ENCODE assay signal across 17 mouse cellular contexts in the genomic region with DNA sequence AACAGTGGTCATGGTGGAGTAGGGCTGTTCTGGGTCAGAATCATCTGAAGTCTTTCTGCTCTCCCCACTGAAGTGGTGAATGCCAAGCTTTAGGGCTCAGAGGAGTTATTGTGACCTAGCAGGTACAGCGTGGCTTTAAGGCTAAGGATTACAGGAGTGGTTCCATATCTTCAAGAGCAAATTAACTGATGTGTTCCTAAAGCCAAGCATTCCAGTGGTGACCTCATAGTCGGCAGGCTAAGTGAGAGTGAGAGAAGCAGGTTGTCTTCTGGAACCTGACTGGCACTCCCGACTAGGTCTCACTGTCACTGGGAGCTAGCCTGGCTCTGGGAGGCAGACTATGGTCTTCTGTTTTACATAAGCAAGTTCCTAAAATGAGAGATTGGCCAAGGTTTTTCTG.
"Had no signal": no experiment of that assay in that cellular context is flagged by ENCODE, and none has a peak within 500 bp of the region (broad histone marks: within the 10 kb centered on the region; RNA-seq: fewer than 3 reads in every experiment).

No protein-coding gene starts in this region.

- H3K27me3 ChIP-seq: liver, embryonic 13.5 days; liver, embryonic 15.5 days; megakaryocyte, embryonic 14.5 days; midbrain, embryonic 13.5 days; midbrain, embryonic 15.5 days; neural tube, embryonic 12.5 days; stomach, embryonic 15.5 days had no signal

- ATAC-seq: liver, postnatal 0 days; midbrain, embryonic 13.5 days; midbrain, embryonic 15.5 days had no signal

- H3K36me3 ChIP-seq: liver, embryonic 13.5 days; liver, embryonic 15.5 days; midbrain, embryonic 13.5 days; midbrain, embryonic 15.5 days; neural tube, embryonic 12.5 days; stomach, embryonic 15.5 days had no signal

- DNase-seq: liver, embryonic 13.5 days; liver, postnatal 0 days; lung, postnatal 14 days; right cerebral cortex, postnatal 14 days; thymus, adult 2 months; thymus, postnatal 25 days; thymus, postnatal 4 days had no signal

- H3K27ac ChIP-seq: liver, embryonic 13.5 days; liver, embryonic 15.5 days; macrophage; midbrain, embryonic 13.5 days; midbrain, embryonic 15.5 days; neural tube, embryonic 12.5 days; stomach, embryonic 15.5 days; stomach, postnatal 0 days had no signal

- H3K4me1 ChIP-seq: liver, embryonic 13.5 days; liver, embryonic 15.5 days; megakaryocyte, embryonic 14.5 days; midbrain, embryonic 13.5 days; midbrain, embryonic 15.5 days; neural tube, embryonic 12.5 days; stomach, embryonic 15.5 days had no signal

- H3K4me3 ChIP-seq: liver, embryonic 13.5 days; liver, embryonic 15.5 days; megakaryocyte, embryonic 14.5 days; midbrain, embryonic 13.5 days; midbrain, embryonic 15.5 days; neural tube, embryonic 12.5 days; stomach, embryonic 15.5 days had no signal

- H3K9ac ChIP-seq: liver, embryonic 13.5 days; liver, embryonic 15.5 days; liver, postnatal 0 days; midbrain, embryonic 13.5 days; midbrain, embryonic 15.5 days; neural tube, embryonic 12.5 days; stomach, embryonic 15.5 days had no signal

- H3K9me3 ChIP-seq: liver, embryonic 13.5 days; liver, embryonic 15.5 days; midbrain, embryonic 13.5 days; midbrain, embryonic 15.5 days; neural tube, embryonic 12.5 days; stomach, embryonic 15.5 days had no signal

- H3K4me2 ChIP-seq: liver, embryonic 11.5 days; liver, embryonic 13.5 days; liver, embryonic 15.5 days; midbrain, embryonic 11.5 days; midbrain, embryonic 13.5 days; midbrain, embryonic 15.5 days; neural tube, embryonic 12.5 days; stomach, embryonic 15.5 days had no signal
